Mouse (Mus musculus): Measurements from ENCODE around the gene Gm27029.
"Not testable (repeated sequence)": the region's sequence is repeated elsewhere in the genome, so short reads cannot be mapped to it uniquely, and the experiment has no call there.

Gm27029 gene

GRCm38 (mm10) chr11:101424105-101424851 is at the start of gene Gm27029:
Gene Gm27029 (minus strand): TSS chr11:101424796.
- no peak for DNase-seq (ENCODE audit: low spot score in 2 of 2)

GRCm38 (mm10) chr11:101474298-101474697 is 49.7 kb upstream of the Gm27029 start:
- no peak for DNase-seq (ENCODE audit: low spot score in 2 of 2)

- DNase-seq (ENCODE audit: low spot score in 2 of 2) = not testable (repeated sequence)
These were observed 49.1 kb upstream of the Gm27029 start for GRCm38 (mm10) chr11:101473686-101474085.

- no peak for DNase-seq (ENCODE audit: low spot score in 2 of 2)
These were observed 47.7 kb upstream of the Gm27029 start for GRCm38 (mm10) chr11:101472336-101472735.

- DNase-seq (ENCODE audit: low spot score in 2 of 2) = no peak
These were observed 47.3 kb upstream of the Gm27029 start for GRCm38 (mm10) chr11:101471926-101472325.

GRCm38 (mm10) chr11:101470206-101470605 is 45.6 kb upstream of the Gm27029 start:
- no peak for DNase-seq (ENCODE audit: low spot score in 2 of 2)

- no peak for DNase-seq (ENCODE audit: low spot score in 2 of 2)
These were observed 44.6 kb upstream of the Gm27029 start for GRCm38 (mm10) chr11:101469155-101469554.

- no peak for DNase-seq (ENCODE audit: low spot score in 2 of 2)
These were observed 44.1 kb upstream of the Gm27029 start for GRCm38 (mm10) chr11:101468731-101469130.

GRCm38 (mm10) chr11:101468263-101468688 is 43.7 kb upstream of the Gm27029 start:
- no peak for DNase-seq (ENCODE audit: low spot score in 2 of 2)

GRCm38 (mm10) chr11:101467477-101468262 is 43.1 kb upstream of the Gm27029 start:
- peak; percentile 60 to 71 for DNase-seq (ENCODE audit: low spot score in 2 of 2)

GRCm38 (mm10) chr11:101466552-101466950 is 42.0 kb upstream of the Gm27029 start:
- DNase-seq (ENCODE audit: low spot score in 2 of 2) = not testable (repeated sequence)

GRCm38 (mm10) chr11:101465869-101466551 is 41.4 kb upstream of the Gm27029 start, which contains the start of gene Vat1:
Gene Vat1 (minus strand): TSS chr11:101466230.
- peak; percentile 64 to 77 for DNase-seq (ENCODE audit: low spot score in 2 of 2)

GRCm38 (mm10) chr11:101465101-101465868 is 40.7 kb upstream of the Gm27029 start:
- peak; percentile 81 to 83 for DNase-seq (ENCODE audit: low spot score in 2 of 2)

- peak; percentile 30 to 40 for DNase-seq (ENCODE audit: low spot score in 2 of 2)
These were observed 39.9 kb upstream of the Gm27029 start, which contains the start of gene Rnd2 for GRCm38 (mm10) chr11:101464211-101465100. Gene Rnd2 (plus strand): TSS chr11:101464999.

- DNase-seq (ENCODE audit: low spot score in 2 of 2) = no peak
These were observed 38.2 kb upstream of the Gm27029 start for GRCm38 (mm10) chr11:101462583-101463440.

GRCm38 (mm10) chr11:101462141-101462540 is 37.5 kb upstream of the Gm27029 start:
- DNase-seq (ENCODE audit: low spot score in 2 of 2) = no peak

GRCm38 (mm10) chr11:101460321-101460720 is 35.7 kb upstream of the Gm27029 start:
- DNase-seq (ENCODE audit: low spot score in 2 of 2) = no peak

GRCm38 (mm10) chr11:101459716-101460115 is 35.1 kb upstream of the Gm27029 start:
- no peak for DNase-seq (ENCODE audit: low spot score in 2 of 2)

- no peak for DNase-seq (ENCODE audit: low spot score in 2 of 2)
These were observed 33.6 kb upstream of the Gm27029 start for GRCm38 (mm10) chr11:101458217-101458616.
